Mouse (Mus musculus): ENCODE measurements at regions not wholly inside any gene's neighbourhood (a gene's known extent, or its start where the extent isn't known, plus 50 kb on each side); places are given as distances from the start of the nearest gene placed in this dataset.

DNA sequence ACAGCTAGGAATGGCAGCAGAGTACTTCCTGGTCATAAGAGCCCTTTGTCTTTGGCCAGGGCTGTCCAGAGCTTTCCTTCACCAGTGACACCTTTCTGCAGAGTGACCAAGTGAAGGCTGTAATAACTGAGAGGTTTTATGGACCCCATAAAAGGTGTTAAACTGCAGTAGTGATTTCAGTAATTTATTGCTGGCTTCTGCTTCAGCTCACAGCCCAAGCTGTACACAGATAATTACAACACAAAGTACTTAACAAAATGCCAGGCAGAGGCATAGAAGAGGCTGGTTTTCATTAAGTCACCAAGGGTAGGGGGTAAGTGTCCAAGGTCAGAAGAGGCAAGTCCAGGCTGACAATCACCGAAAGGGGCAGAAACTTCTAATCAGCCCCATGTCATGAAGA, 83.8 kb downstream of the Eif4e start:
- DNase-seq (ENCODE audit: extremely low spot score in 1 of 2, low spot score in 2 of 2), result no peak
- no peak overlapping the region for H3K27ac ChIP-seq
- no peak for TF ChIP-seq CTCF (IDR thresholded peaks at IDR 0.05)
- intact Hi-C loops (cut with DNase I), result no loop called here
- H3K4me3 ChIP-seq, result no peak overlapping the region

DNA sequence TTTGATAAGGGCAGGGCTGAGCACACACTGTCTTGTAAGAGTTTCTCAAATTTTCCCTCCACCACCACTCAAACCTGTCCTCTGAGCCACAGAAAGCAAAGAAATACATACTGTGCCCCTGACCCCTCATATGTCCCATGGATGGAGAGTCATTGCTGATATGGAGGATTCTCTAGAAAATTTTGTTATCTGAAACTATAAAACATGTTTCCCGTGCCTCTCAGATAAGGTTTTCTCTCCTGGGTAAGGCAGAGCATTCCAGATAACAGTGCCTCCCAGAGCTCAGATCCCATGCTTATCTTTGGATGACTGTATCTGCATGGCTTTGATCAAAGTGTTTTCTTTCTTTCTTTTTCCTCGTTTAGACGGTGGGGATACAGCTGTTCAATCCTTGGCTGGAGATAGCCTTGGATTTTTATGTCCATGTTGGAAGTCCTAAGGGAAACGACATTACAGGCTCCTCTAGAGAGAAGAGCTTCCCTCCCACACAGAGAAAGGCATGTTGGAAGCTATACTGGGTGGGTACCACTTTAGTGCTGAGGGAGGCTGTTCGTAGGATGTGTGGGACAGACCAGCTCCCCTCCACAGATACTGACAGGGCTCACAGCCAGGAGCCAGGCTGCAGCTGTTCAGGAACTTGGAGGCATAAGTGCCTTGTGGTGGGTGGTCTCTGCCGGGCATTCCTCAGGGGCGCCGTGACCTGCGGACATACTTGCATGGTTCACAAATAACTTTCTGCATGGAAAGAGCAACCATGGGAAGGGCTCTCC, 87.1 kb downstream of the Eif4e start:
- Histone ChIP-seq H3K27ac (no peak overlapping the region), H3K4me3 (no peak overlapping the region)
- intact Hi-C loops (cut with DNase I), result no loop called here
- no peak for TF ChIP-seq CTCF (IDR thresholded peaks at IDR 0.05)
- no peak for DNase-seq (ENCODE audit: extremely low spot score in 1 of 2, low spot score in 2 of 2)

DNA sequence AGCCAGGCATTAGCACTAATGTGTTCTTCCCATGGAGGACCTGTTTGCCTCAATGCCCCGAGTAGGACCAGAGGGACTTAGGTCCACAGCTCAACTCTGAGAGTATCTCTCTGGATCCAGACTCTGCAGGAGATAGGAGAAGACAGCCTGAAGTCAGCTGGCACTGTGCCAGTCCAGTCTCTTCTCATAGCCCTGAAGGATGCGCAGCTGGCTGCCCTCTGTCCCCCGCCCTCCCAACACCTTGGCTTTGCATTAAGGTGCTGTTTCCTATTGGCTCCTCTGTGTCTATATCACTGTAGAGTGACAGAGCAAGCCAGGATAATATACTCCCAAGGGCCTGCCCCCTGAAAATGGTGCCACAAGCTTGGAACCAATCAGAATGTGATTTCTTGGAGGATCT, 87.7 kb downstream of the Eif4e start:
- Histone ChIP-seq H3K27ac (no peak overlapping the region), H3K4me3 (no peak overlapping the region)
- intact Hi-C loops (cut with DNase I), result no loop called here
- TF ChIP-seq CTCF (IDR thresholded peaks at IDR 0.05), result no peak
- no peak for DNase-seq (ENCODE audit: extremely low spot score in 1 of 2, low spot score in 2 of 2)

DNA sequence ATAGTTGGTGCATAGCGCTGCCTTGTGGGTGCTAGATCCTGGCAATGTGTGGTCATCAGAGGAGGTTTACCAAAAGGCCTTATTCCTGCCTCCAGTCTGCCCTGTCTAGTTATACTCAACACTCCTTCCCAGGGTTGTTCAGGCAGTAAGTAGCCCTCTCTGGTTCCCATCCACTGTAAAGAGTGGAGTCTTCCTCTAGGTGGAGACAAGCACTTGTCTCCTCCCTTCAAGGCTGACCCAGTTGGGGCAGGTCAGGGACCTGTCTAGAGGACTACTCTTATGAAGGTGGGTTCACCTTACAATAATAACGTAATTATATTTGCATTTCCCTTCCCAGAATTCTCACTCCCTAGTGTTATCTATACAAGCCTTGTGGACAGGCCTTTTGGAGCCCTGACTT, 88.9 kb downstream of the Eif4e start:
- H3K27ac ChIP-seq, result no peak overlapping the region
- intact Hi-C loops (cut with DNase I), result no loop called here
- DNase-seq (ENCODE audit: extremely low spot score in 1 of 2, low spot score in 2 of 2), result no peak
- TF ChIP-seq CTCF (IDR thresholded peaks at IDR 0.05), result peak; percentile 28
- H3K4me3 ChIP-seq, result no peak overlapping the region

DNA sequence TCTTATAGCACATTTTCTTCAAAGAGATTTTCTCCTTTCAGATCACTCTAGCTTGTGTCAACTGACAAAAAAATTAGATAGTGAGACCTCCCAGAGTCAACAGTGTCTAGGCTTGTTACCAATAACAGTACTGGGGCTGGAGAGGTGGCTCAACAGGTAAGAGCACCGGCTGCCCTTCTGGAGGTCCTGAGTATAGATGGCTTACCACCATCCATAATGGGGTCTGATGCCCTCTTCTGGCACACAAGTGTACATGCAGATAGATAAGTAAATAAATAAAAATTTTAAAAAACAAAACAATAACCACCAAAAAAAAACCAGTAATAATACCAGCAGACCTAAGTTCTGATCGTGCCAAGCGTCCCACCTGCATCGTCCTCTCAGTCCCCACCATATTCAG, 94.3 kb downstream of the Eif4e start:
- no peak overlapping the region for H3K4me3 ChIP-seq
- TF ChIP-seq CTCF (IDR thresholded peaks at IDR 0.05), result peak; percentile 57
- H3K27ac ChIP-seq, result no peak overlapping the region
- intact Hi-C loops (cut with DNase I), result loop anchor here (5.0 kb wide), 1 partner anchor 158 kb away; no protein-coding TSS in a partner anchor
- no peak for DNase-seq (ENCODE audit: extremely low spot score in 1 of 2, low spot score in 2 of 2)

DNA sequence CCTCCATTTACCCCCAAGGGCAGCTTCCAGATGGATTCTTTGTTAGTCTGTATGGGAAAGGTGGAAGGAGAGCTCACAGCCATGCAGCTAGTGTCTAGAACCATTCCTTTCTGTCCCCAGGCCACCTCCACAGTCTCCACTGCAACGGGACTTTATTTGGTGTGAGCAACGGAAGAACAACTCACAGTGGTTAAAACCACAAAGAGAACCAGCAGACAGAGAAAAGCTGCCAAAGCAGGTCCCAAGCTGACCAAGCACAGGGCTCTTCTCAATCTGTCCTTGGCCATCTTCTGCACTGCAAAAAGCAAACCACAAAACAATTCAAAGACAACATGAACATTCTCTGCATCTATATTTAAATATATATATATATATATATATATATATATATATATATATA, 98.1 kb downstream of the Eif4e start:
- TF ChIP-seq CTCF (IDR thresholded peaks at IDR 0.05), result no peak
- Histone ChIP-seq H3K27ac (no peak overlapping the region), H3K4me3 (no peak overlapping the region)
- no peak for DNase-seq (ENCODE audit: extremely low spot score in 1 of 2, low spot score in 2 of 2)
- intact Hi-C loops (cut with DNase I), result loop anchor here (5.0 kb wide), 1 partner anchor 162 kb away; no protein-coding TSS in a partner anchor

DNA sequence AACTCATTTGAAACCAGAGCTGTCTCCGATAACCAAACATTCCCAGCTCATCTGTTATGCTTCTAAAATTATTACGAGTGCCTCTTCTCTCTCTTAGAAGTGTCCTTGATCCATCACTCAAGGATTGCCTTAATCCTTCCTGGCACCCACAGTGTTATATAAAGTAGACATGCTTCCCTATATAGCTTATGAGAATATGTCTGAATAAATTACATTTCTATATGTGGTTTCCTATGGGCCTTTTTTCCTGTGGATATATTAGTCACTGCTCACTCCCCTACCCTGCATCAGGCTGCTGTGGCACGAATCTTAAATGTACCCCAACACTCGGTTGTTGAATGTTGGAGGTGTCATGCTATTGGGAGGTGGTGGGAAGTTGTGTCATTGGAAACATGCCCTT, 100.3 kb downstream of the Eif4e start:
- intact Hi-C loops (cut with DNase I), result loop anchor here (5.0 kb wide), 1 partner anchor 121 kb away; no protein-coding TSS in a partner anchor
- H3K27ac ChIP-seq, result peak overlapping the region; percentile 64
- no peak for DNase-seq (ENCODE audit: extremely low spot score in 1 of 2, low spot score in 2 of 2)
- no peak for TF ChIP-seq CTCF (IDR thresholded peaks at IDR 0.05)
- no peak overlapping the region for H3K4me3 ChIP-seq

DNA sequence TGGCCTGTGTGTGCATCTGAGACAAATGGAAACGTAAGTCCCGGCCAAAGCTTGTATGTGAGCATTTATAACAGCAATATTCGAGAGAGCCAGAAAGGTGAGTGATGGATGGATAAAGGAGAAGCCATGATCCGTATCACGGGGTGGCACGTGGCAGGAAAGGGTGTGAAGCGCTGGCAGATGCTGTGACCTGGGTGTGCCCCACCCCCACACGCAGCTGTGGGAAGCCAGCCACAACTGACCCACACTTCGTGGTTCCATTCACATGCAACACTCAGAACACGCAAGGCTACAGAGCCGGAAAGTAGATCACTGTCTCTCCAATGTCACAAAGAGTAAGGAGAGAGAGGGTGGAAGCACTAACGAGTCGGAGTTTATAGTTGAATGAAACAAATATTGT, 104.3 kb downstream of the Eif4e start:
- Histone ChIP-seq H3K27ac (no peak overlapping the region), H3K4me3 (no peak overlapping the region)
- DNase-seq (ENCODE audit: extremely low spot score in 1 of 2, low spot score in 2 of 2), result no peak
- no peak for TF ChIP-seq CTCF (IDR thresholded peaks at IDR 0.05)
- intact Hi-C loops (cut with DNase I), result no loop called here

DNA sequence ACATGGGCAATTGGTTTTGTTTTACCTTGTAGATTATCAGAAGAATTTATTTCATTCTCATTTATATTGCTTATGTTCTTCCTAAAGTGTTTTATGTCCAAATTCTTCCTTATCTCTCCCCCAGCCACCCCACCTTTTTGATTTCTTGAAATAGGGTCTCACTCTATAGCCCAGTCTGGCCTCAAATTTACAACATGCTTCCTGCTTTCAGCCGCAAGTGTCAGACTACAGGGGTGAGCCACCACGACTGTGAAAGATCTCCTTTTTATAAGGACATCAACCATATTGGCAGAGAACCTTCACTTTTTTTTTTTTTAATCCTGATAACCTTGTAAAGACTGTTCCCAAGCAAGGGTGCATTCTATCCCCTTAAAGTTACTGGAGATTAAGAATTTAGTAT, 106.1 kb downstream of the Eif4e start:
- Histone ChIP-seq H3K27ac (no peak overlapping the region), H3K4me3 (no peak overlapping the region)
- DNase-seq (ENCODE audit: extremely low spot score in 1 of 2, low spot score in 2 of 2), result no peak
- TF ChIP-seq CTCF (IDR thresholded peaks at IDR 0.05), result no peak
- intact Hi-C loops (cut with DNase I), result no loop called here

DNA sequence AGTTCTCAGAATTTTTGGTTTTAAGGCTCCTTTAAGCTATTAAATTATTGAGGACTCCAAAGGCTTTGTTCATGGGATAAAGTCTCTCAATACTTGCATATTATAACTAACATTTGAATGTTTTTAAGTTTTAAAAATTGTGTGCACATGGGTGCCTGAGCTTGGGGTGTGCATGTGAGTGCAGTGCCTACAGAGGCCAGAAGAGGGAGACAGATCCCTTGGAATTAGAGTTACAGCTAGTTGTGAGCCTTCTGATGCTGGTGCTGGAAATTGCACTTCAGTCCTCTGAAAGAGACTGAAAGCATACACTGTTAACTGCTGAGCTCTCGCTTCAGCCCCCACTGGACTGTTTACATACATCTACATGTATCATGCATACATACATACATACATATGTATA, 100.0 kb upstream of the Tspan5 start:
- Histone ChIP-seq H3K27ac (no peak overlapping the region), H3K4me3 (no peak overlapping the region)
- DNase-seq (ENCODE audit: extremely low spot score in 1 of 2, low spot score in 2 of 2), result no peak
- peak; percentile 69 for TF ChIP-seq CTCF (IDR thresholded peaks at IDR 0.05)
- intact Hi-C loops (cut with DNase I), result loop anchor here (5.0 to 10.0 kb wide), 2 partner anchors 265 to 553 kb away; no protein-coding TSS in a partner anchor

DNA sequence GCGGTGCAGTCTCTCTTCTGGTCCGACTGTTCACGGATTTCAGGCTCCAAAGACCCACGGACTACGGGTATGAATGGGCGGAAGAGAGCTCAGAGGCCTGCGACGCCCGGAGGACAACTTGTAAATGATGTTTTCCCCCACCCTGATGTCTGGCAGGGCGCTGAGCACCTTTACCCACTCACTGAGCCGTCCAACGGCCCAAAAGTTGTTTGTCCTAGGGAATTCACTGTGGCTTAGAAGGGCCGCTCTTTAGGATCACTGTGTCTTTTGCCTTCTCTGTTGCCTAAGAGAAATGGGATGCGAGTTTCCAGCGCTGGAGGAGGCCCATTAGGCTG, 98.1 kb upstream of the Tspan5 start:
- DNase-seq (ENCODE audit: extremely low spot score in 1 of 2, low spot score in 2 of 2), result no peak
- Histone ChIP-seq H3K27ac (peak overlapping the region; percentile 64), H3K4me3 (peak overlapping the region; percentile 1; the same call in 1 of the 2 replicates)
- TF ChIP-seq CTCF (IDR thresholded peaks at IDR 0.05), result no peak
- intact Hi-C loops (cut with DNase I), result loop anchor here (2.0 to 10.0 kb wide), 3 partner anchors 99 to 551 kb away; partner anchors contain the start of gene Tspan5

DNA sequence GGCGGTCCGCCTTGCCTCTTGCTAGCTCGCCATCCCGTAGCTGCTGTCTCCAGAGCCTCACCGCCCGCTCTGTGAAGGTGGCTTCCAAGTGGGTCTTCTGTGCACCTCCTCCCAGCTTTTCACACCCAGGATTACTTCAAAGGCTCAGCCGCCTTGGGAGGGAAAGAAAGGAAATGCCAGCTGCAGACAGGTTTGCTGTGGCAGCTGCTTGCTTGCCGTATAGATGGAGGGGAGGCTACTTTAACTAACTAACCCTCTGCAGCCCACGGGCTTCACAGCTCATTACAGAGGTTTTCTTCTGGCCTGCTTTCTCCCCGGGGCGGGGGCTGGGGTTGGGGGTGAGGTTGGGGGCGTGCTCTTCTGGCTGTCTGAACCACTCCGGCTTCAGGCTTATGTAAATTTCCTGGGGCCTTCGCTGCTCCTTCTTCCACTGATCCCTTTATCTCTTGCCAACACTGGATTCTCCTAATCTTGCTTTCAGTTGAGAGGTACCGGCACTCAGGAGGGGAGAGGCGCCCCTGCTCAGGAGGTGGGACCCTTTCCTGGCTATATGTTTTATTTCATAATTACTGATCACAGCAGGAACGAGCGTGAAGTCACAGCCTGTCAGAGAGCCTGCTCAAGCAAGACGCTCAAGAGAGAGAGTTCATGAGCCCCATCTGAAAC, 97.6 kb upstream of the Tspan5 start:
- TF ChIP-seq CTCF (IDR thresholded peaks at IDR 0.05), result no peak
- intact Hi-C loops (cut with DNase I), result loop anchor here (2.0 to 10.0 kb wide), 3 partner anchors 98 to 550 kb away; partner anchors contain the start of gene Tspan5
- peak; percentile 24 to 26 for DNase-seq (ENCODE audit: extremely low spot score in 1 of 2, low spot score in 2 of 2)
- peak overlapping the region; percentile 13; the same call in 1 of the 2 replicates for H3K4me3 ChIP-seq
- peak overlapping the region; percentile 64 for H3K27ac ChIP-seq

Measured in left cerebral cortex, adult 2 months (tissue).